Mouse (Mus musculus) ovary, postnatal 36 days (tissue): ENCODE data around the gene Acadm.

Experiments used
- DNase-seq: peaks from one replicate; pipeline ENCODE4 v3.0.0; 2022; ENCODE audit warnings: low spot score, mixed read lengths

The Acadm gene

GRCm38 (mm10) chr3:153944335-153944990, at the start of gene Acadm:
Gene Acadm, minus strand, starts transcription at chr3:153944632.
- peak; percentile 99 for DNase-seq

GRCm38 (mm10) chr3:153984428-153985340, 40.3 kb upstream of the Acadm start:
- DNase-seq, result no peak

- DNase-seq, result no peak
Measured at GRCm38 (mm10) chr3:153980611-153981010, 36.2 kb upstream of the Acadm start.

- no peak for DNase-seq
Measured at GRCm38 (mm10) chr3:153975791-153976190, 31.4 kb upstream of the Acadm start.

GRCm38 (mm10) chr3:153975060-153975459, 30.6 kb upstream of the Acadm start:
- DNase-seq, result no peak

- DNase-seq, result no peak
Measured at GRCm38 (mm10) chr3:153973949-153974760, 29.7 kb upstream of the Acadm start.

GRCm38 (mm10) chr3:153973171-153973948, 28.9 kb upstream of the Acadm start, which contains the start of gene Slc44a5:
Gene Slc44a5, plus strand, starts transcription at chr3:153973436.
- DNase-seq, result peak; percentile 21

- DNase-seq, result no peak
Measured at GRCm38 (mm10) chr3:153969451-153969850, 25.0 kb upstream of the Acadm start.

- DNase-seq, result no peak
Measured at GRCm38 (mm10) chr3:153968549-153968948, 24.1 kb upstream of the Acadm start.

- no peak for DNase-seq
Measured at GRCm38 (mm10) chr3:153967447-153967846, 23.0 kb upstream of the Acadm start.

- no peak for DNase-seq
Measured at GRCm38 (mm10) chr3:153961632-153962389, 17.4 kb upstream of the Acadm start.

GRCm38 (mm10) chr3:153960884-153961283, 16.5 kb upstream of the Acadm start:
- no peak for DNase-seq

- DNase-seq, result no peak
Measured at GRCm38 (mm10) chr3:153959731-153960207, 15.3 kb upstream of the Acadm start.

- DNase-seq, result no peak
Measured at GRCm38 (mm10) chr3:153959035-153959730, 14.8 kb upstream of the Acadm start.

GRCm38 (mm10) chr3:153957916-153958315, 13.5 kb upstream of the Acadm start:
- no peak for DNase-seq

GRCm38 (mm10) chr3:153948176-153948575, 3.7 kb upstream of the Acadm start:
- DNase-seq, result no peak

GRCm38 (mm10) chr3:153947271-153947670, 2.8 kb upstream of the Acadm start:
- no peak for DNase-seq

GRCm38 (mm10) chr3:153943901-153944334, 514 bp downstream of the Acadm start:
- no peak for DNase-seq

GRCm38 (mm10) chr3:153943003-153943640, 1.3 kb downstream of the Acadm start:
- no peak for DNase-seq
